Mouse (Mus musculus): ENCODE measurements around the gene Aldh3a1.

DNA sequence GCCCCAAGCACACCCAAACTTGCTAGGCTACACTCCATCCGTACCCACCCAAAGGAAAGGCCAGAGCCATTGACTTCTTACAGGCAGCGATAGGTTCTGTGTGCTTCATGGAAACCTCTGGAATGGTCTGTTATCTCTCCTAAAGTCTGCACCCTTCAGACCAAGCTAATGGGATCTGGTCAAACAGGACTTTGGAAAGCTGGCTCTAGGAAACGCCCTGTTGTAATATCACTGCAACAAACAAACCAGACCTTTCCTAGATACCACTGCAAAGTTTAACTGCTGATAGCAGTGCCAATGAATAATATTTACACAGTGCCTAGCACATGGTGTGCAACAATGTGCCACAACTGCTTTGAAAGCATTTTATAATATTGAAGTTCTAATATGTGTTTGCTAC, 28.7 kb downstream of the Aldh3a1 start:
- TF ChIP-seq GATA1 (IDR thresholded peaks at IDR 0.05; ENCODE audit: borderline replicate concordance, low read length) (no peak), FLI1 (IDR thresholded peaks at IDR 0.05; ENCODE audit: low read length) (no peak)
